Mouse (Mus musculus): ENCODE data around the gene Fbn1.

GRCm38 (mm10) chr2:125295526-125295925 lies 212.3 kb downstream of the Fbn1 start:
- TF ChIP-seq CTCF (IDR thresholded peaks at IDR 0.05; ENCODE audit: control insufficient read depth, insufficient read depth, low read length): no peak
- no peak for TF ChIP-seq POLR2A (IDR thresholded peaks at IDR 0.05; ENCODE audit: borderline replicate concordance, control insufficient read depth, low read depth, low read length)
